Mouse (Mus musculus) myocyte (in vitro differentiated cells): ENCODE results near the gene Dnah8. TPM values are rescaled to one million over a fixed set of nuclear protein-coding genes. Genes with fewer than 3 reads are reported as not detected.

Experiments used
- H3K27me3 ChIP-seq: one replicate; pipeline ENCODE4 v1.6.1; 2011; ENCODE audit not compliant: control insufficient read depth, insufficient read depth, insufficient read length
- H3K36me3 ChIP-seq: one replicate; pipeline ENCODE4 v1.6.1; 2011; ENCODE audit not compliant: control insufficient read depth, insufficient read depth
- H3K4me2 ChIP-seq: one replicate; pipeline ENCODE4 v1.6.1; 2011; ENCODE audit warnings: low read depth, control low read depth
- H3K4me3 ChIP-seq: one replicate; pipeline ENCODE4 v1.5.1; 2011; ENCODE audit warnings: mild to moderate bottlenecking, control low read depth, moderate library complexity
- H3K79me2 ChIP-seq: one replicate; pipeline ENCODE4 v1.6.1; 2011; ENCODE audit not compliant: control insufficient read depth, insufficient read depth
- H3ac ChIP-seq: one replicate; pipeline ENCODE4 v1.6.1; 2011; ENCODE audit not compliant: control insufficient read depth, insufficient read length
- CEBPB ChIP-seq: IDR thresholded peaks from 2 replicates; pipeline ENCODE4 v1.6.1; 2011; ENCODE audit warnings: mild to moderate bottlenecking, moderate library complexity; ENCODE audit not compliant: poor library complexity, insufficient read depth, severe bottlenecking
- E2F4 ChIP-seq: IDR thresholded peaks from one replicate; pipeline ENCODE4 v1.6.1; 2011; ENCODE audit warnings: mild to moderate bottlenecking, control low read depth, moderate library complexity; ENCODE audit not compliant: insufficient read depth
- MAX ChIP-seq: IDR thresholded peaks from one replicate; pipeline ENCODE4 v1.6.1; 2011; ENCODE audit warnings: low read depth, mild to moderate bottlenecking, control low read depth
- MYOD1 ChIP-seq, 3 experiments: IDR thresholded peaks; one replicate each; pipeline ENCODE4 v1.6.1; 2011; ENCODE audit warnings: control low read depth in 2 of 3, low read depth in 2 of 3, mild to moderate bottlenecking in 2 of 3, moderate library complexity in 1 of 3; ENCODE audit not compliant: insufficient read length in 2 of 3, control insufficient read depth in 1 of 3
- MYOG ChIP-seq, 3 experiments: IDR thresholded peaks; one replicate each; pipeline ENCODE4 v1.6.1; 2011; ENCODE audit warnings: control low read depth in 2 of 3, low read depth in 2 of 3, mild to moderate bottlenecking in 2 of 3; ENCODE audit not compliant: insufficient read length in 2 of 3, control insufficient read depth in 1 of 3, insufficient read depth in 1 of 3
- POLR2A ChIP-seq: IDR thresholded peaks from one replicate; pipeline ENCODE4 v1.6.1; 2011; ENCODE audit warnings: low read depth, mild to moderate bottlenecking, control low read depth, moderate library complexity; ENCODE audit not compliant: insufficient read length
- POLR2AphosphoS2 ChIP-seq: IDR thresholded peaks from one replicate; pipeline ENCODE4 v1.6.1; 2011; ENCODE audit warnings: low read depth, control low read depth; ENCODE audit not compliant: insufficient read length
- REST ChIP-seq: IDR thresholded peaks from one replicate; pipeline ENCODE4 v1.6.1; 2011; ENCODE audit warnings: mild to moderate bottlenecking, control low read depth, moderate library complexity; ENCODE audit not compliant: insufficient read depth, insufficient read length
- SRF ChIP-seq: IDR thresholded peaks from one replicate; pipeline ENCODE4 v1.6.1; 2011; ENCODE audit warnings: low read depth; ENCODE audit not compliant: control insufficient read depth, insufficient read length
- TCF12 ChIP-seq: IDR thresholded peaks from one replicate; pipeline ENCODE4 v1.6.1; 2011; ENCODE audit warnings: mild to moderate bottlenecking, control low read depth; ENCODE audit not compliant: poor library complexity, insufficient read depth, severe bottlenecking
- TCF3 ChIP-seq: IDR thresholded peaks from one replicate; pipeline ENCODE4 v1.6.1; 2011; ENCODE audit warnings: low read depth, control low read depth; ENCODE audit not compliant: insufficient read length
- USF1 ChIP-seq: IDR thresholded peaks from one replicate; pipeline ENCODE4 v1.6.1; 2011; ENCODE audit warnings: low read depth, mild to moderate bottlenecking, control low read depth, moderate library complexity
- polyA plus RNA-seq: library from polyadenylated mRNA; unstranded; fragments of >200 nt; fragmentation: generic; extraction: Trizol; gene quantifications from one replicate; pipeline ENCODE4 v1.2.1, GENCODE M21; 2012; ENCODE audit warnings: missing spikeins

Gene Dnah8
- polyA plus RNA-seq, 1 experiment, result 0.08 TPM

DNA sequence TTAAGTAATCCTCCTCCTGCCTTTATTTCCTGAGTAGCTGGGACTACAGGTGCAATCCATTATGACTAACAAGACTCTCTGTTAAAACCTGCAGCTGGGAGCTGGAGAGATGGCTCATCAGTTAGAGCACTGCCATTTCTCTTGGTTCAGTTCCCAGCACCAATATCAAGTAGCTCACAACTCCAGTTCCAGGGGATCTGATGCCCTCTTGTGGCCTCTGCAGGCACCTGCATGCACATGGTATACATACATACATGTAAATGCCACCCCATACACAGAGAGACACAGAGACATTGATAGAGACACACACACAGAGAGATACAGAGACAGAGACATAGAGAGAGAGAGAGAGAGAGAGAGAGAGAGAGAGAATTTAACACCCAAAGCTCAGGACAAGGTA is 228.2 kb downstream of the Dnah8 start:
- TF ChIP-seq POLR2AphosphoS2 (no peak), TCF3 (no peak), USF1 (no peak), MYOD1 (IDR thresholded peaks at IDR 0.05; ENCODE audit: control insufficient read depth in 1 of 3, insufficient read length in 2 of 3, low read depth in 2 of 3) (no peak), MAX (no peak), POLR2A (no peak), TCF12 (no peak), MYOG (IDR thresholded peaks at IDR 0.05; ENCODE audit: control insufficient read depth in 1 of 3, insufficient read depth in 1 of 3, insufficient read length in 2 of 3, low read depth in 2 of 3) (no peak), CEBPB (no peak), E2F4 (no peak), SRF (no peak), REST (no peak)
- no peaks in the 10 kb centered on the region for H3K79me2 ChIP-seq
- no peaks in the 10 kb centered on the region for H3K36me3 ChIP-seq
- no peak overlapping the region for H3K4me3 ChIP-seq
- H3K4me2 ChIP-seq, result no peak overlapping the region
- H3ac ChIP-seq, result no peak overlapping the region
- H3K27me3 ChIP-seq, result no peaks in the 10 kb centered on the region

DNA sequence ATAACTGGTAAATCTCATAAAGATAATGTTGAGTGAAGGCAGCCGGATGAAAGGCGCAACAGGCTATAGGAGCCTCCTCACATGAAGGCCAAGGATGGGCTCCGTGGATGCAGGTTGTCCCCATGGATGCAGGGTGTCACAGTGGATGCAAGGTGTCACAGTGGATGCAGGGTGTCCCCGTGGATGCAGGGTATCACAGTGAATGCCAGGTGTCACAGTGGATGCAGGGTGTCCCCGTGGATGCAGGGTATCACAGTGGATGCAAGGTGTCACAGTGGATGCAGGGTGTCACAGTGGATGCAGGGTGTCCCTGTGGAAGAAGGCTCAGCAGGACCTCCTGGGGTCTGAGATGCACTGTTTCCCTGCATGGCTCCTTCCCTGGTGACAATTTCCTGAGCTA is 233.2 kb downstream of the Dnah8 start:
- Histone ChIP-seq H3K27me3 (no peaks in the 10 kb centered on the region), H3K4me2 (no peak overlapping the region), H3ac (no peak overlapping the region), H3K4me3 (no peak overlapping the region), H3K79me2 (no peaks in the 10 kb centered on the region), H3K36me3 (no peaks in the 10 kb centered on the region)
- TF ChIP-seq TCF3, result no peak
- TF ChIP-seq E2F4, result no peak
- no peak for TF ChIP-seq POLR2A
- no peak for TF ChIP-seq REST
- TF ChIP-seq USF1, result no peak
- TF ChIP-seq MYOD1 (IDR thresholded peaks at IDR 0.05; ENCODE audit: control insufficient read depth in 1 of 3, insufficient read length in 2 of 3, low read depth in 2 of 3), result no peak
- TF ChIP-seq SRF, result no peak
- TF ChIP-seq CEBPB, result no peak
- no peak for TF ChIP-seq POLR2AphosphoS2
- no peak for TF ChIP-seq MYOG (IDR thresholded peaks at IDR 0.05; ENCODE audit: control insufficient read depth in 1 of 3, insufficient read depth in 1 of 3, insufficient read length in 2 of 3, low read depth in 2 of 3)
- no peak for TF ChIP-seq TCF12
- TF ChIP-seq MAX, result no peak

DNA sequence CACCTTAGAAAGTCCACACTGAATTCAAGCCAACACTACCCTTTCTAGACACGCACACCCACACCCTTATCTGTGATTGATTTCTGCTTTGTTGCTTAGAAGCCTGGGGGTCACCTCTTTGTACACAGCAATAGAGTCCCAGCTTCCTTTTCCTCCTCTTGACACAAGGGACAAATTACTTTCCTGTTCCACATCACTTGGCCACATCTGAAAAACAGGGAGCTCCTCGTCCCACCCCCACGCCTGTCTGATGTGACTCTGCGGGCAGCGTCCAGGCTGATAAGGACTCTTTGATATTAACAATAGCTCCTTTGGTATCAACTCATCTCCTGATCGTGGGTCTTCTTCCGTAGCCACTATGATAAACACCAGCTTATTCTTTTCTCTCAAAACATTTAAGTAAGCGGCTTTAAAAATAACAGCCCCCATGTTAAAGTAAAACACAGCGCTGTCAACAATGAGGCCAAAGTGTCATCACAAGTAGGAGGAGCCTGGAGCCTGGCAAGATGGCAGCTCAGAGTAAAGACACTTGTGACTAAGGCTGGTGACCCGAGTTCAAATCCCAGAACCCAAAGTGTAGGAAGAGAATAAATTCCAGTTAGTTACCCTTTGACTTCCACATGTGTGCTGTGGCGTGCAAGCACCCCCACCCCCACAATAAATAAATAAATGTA is 234.6 kb downstream of the Dnah8 start:
- Histone ChIP-seq H3K36me3 (no peaks in the 10 kb centered on the region), H3K79me2 (no peaks in the 10 kb centered on the region), H3K27me3 (no peaks in the 10 kb centered on the region), H3K4me2 (no peak overlapping the region), H3K4me3 (no peak overlapping the region), H3ac (no peak overlapping the region)
- TF ChIP-seq POLR2AphosphoS2 (no peak), MYOD1 (IDR thresholded peaks at IDR 0.05; ENCODE audit: control insufficient read depth in 1 of 3, insufficient read length in 2 of 3, low read depth in 2 of 3) (no peak), SRF (no peak), CEBPB (no peak), E2F4 (no peak), MAX (no peak), TCF12 (no peak)

DNA sequence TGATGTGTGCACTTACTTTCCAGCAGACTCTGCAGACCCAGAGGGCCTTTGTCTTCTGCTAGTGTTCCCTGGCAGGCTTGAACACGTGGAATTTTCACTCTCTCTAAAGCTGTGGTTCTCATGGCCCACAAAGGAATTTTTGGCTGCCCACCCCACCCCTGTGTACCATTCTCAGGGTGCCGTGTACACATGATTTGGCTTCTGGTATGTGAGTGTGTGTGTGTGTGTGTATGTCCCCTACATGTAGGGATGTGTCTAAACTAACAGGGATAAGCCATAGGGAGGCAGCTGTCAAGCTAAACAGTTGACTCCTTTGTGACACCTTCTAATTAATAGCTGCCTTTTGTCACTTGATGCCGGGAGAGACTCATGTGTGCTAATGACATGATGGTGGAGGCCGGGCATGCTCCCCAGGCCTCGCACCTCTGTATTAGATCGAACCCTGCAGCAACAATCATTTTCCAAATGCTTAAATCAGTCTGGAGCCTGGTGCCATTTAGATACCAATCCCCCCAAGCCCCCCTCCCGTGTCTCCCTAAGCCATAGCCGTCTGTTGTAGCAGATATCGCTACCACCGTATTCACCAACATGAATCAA is 235.9 kb downstream of the Dnah8 start:
- H3K27me3 ChIP-seq, result no peaks in the 10 kb centered on the region
- H3ac ChIP-seq, result no peak overlapping the region
- H3K36me3 ChIP-seq, result no peaks in the 10 kb centered on the region
- H3K4me3 ChIP-seq, result no peak overlapping the region
- TF ChIP-seq MAX, result no peak
- TF ChIP-seq POLR2A, result no peak
- H3K79me2 ChIP-seq, result no peaks in the 10 kb centered on the region
- no peak overlapping the region for H3K4me2 ChIP-seq

DNA sequence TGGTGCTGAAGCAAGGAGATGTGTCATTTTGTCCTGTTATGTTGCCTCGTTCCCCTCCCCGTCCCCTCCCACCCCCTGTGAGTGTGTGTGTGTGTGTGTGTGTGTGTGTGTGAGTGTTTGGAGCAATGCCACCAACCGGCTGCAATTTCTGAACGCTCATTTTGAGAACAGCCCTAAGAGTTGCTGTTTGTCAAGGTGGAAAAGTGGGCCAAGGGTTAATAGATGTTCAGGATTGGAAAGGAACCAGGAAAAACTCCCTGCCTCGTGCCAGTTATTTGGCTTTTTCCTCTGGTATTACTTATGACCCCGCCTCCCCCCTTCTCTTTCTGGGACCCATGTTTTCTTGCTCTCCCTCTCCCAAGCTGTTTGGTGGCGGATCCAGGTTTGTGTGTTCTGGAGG is 236.5 kb downstream of the Dnah8 start:
- Histone ChIP-seq H3K4me3 (no peak overlapping the region), H3ac (no peak overlapping the region), H3K27me3 (no peaks in the 10 kb centered on the region), H3K36me3 (no peaks in the 10 kb centered on the region), H3K4me2 (no peak overlapping the region), H3K79me2 (no peaks in the 10 kb centered on the region)
- no peak for TF ChIP-seq TCF12
- TF ChIP-seq CEBPB, result no peak
- no peak for TF ChIP-seq MAX
- no peak for TF ChIP-seq E2F4

DNA sequence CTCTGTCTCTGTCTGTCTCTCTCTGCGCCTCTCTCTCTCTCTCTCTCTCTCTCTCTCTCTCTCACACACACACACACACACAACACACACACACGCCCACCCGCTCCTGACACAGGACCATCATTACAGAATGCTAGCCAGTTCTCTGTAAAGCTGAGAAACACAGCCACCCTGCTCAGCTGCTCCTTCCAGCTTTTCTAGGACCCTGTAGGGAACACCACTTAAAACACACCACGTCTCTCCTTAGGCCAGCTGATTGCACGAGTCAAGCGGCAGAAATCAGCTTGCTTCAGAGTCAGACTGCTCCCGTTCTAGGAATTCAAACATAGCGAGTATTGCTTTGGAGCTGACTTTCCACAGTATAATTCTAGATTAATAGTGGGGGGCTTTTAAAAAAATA is 242.1 kb downstream of the Dnah8 start:
- Histone ChIP-seq H3K79me2 (no peaks in the 10 kb centered on the region), H3ac (no peak overlapping the region), H3K4me3 (no peak overlapping the region), H3K4me2 (no peak overlapping the region), H3K36me3 (no peaks in the 10 kb centered on the region), H3K27me3 (no peaks in the 10 kb centered on the region)
- TF ChIP-seq REST, result no peak
- TF ChIP-seq TCF12, result no peak
- no peak for TF ChIP-seq TCF3
- TF ChIP-seq MAX, result no peak
- no peak for TF ChIP-seq E2F4
- TF ChIP-seq USF1, result no peak
- TF ChIP-seq POLR2A, result no peak
- TF ChIP-seq SRF, result no peak
- TF ChIP-seq POLR2AphosphoS2, result no peak
- TF ChIP-seq MYOG (IDR thresholded peaks at IDR 0.05; ENCODE audit: control insufficient read depth in 1 of 3, insufficient read depth in 1 of 3, insufficient read length in 2 of 3, low read depth in 2 of 3), result no peak
- TF ChIP-seq CEBPB, result no peak
